Mouse (Mus musculus) hindbrain, embryonic 16.5 days (tissue): ENCODE measurements around the gene Zc3h12b. TPM values are rescaled to one million over a fixed set of nuclear protein-coding genes. Genes with fewer than 3 reads are reported as not detected.
"Not testable (repeated sequence)": the region's sequence is repeated elsewhere in the genome, so short reads cannot be mapped to it uniquely, and the experiment has no call there.

Source experiments
- ATAC-seq: fragments of 200-750 bp; cut with Nextera tagmentation; 2 replicates; pipeline ENCODE4 v1.8.0; 2017; ENCODE audit warnings: moderate TSS enrichment, moderate library complexity
- H3K27ac ChIP-seq: fragments of 300-500 bp; sonication (generic); 2 replicates; pipeline ENCODE4 v1.5.1; 2014; ENCODE audit warnings: low read depth, mild to moderate bottlenecking, control low read depth, low read length, moderate library complexity
- H3K27me3 ChIP-seq: fragments of 300-500 bp; sonication (generic); replicated peaks from 2 replicates; pipeline ENCODE4 v1.6.1; 2014; ENCODE audit warnings: low read length; ENCODE audit not compliant: control insufficient read depth, insufficient read depth
- H3K36me3 ChIP-seq: fragments of 300-500 bp; sonication (generic); 2 replicates; pipeline ENCODE4 v1.6.1; 2014; ENCODE audit warnings: mild to moderate bottlenecking, low read length, moderate library complexity, mixed read lengths; ENCODE audit not compliant: control insufficient read depth, insufficient read depth
- H3K4me1 ChIP-seq: fragments of 300-500 bp; sonication (generic); 2 replicates; pipeline ENCODE4 v1.6.1; 2014; ENCODE audit warnings: low read depth, low read length; ENCODE audit not compliant: control insufficient read depth, insufficient read depth
- H3K4me2 ChIP-seq: fragments of 300-500 bp; sonication (generic); 2 replicates; pipeline ENCODE4 v1.6.1; 2014; ENCODE audit warnings: mild to moderate bottlenecking, low read length, control low read depth, moderate library complexity
- H3K4me3 ChIP-seq: fragments of 300-500 bp; sonication (generic); 2 replicates; pipeline ENCODE4 v1.5.1; 2014; ENCODE audit warnings: mild to moderate bottlenecking, low read length, control low read depth, moderate library complexity
- H3K9ac ChIP-seq: fragments of 300-500 bp; sonication (generic); 2 replicates; pipeline ENCODE4 v1.6.1; 2014; ENCODE audit warnings: low read depth, mild to moderate bottlenecking, control low read depth, low read length, moderate library complexity
- H3K9me3 ChIP-seq: fragments of 300-500 bp; sonication (generic); 2 replicates; pipeline ENCODE4 v1.6.1; 2014; ENCODE audit warnings: mild to moderate bottlenecking, low read length, moderate library complexity; ENCODE audit not compliant: control insufficient read depth
- WGBS: fragments of 180-500 bp; shearing (Covaris S2); extraction: QIAGEN DNeasy Blood & Tissue Kit; methylation state at CpG from one replicate; pipeline ENCODE4 v1.1.7; 2014; 5-methylcytosine and 5-hydroxymethylcytosine counted together
- polyA plus RNA-seq: library from polyadenylated mRNA; unstranded; fragments of >200 nt; fragmentation: Nextera tagmentation; extraction: Ambion mirVana; gene quantifications from 2 replicates; pipeline ENCODE4 v1.2.1, GENCODE M21; 2015

Gene Zc3h12b
- polyA plus RNA-seq, 1 experiment from 2014 or later, result 3.7 TPM

- ATAC-seq, result no peak
- Histone ChIP-seq H3K27ac (no peak overlapping the region), H3K9me3 (no peaks in the 10 kb centered on the region), H3K36me3 (no peaks in the 10 kb centered on the region; the same call in 1 of the 2 replicates), H3K27me3 (no peaks in the 10 kb centered on the region), H3K4me1 (no peaks in the 10 kb centered on the region), H3K4me3 (no peak overlapping the region), H3K4me2 (no peak overlapping the region), H3K9ac (no peak overlapping the region)
- WGBS, result 96% methylated on average over 2 of the region's 2 CpGs
Observed at GRCm38 (mm10) chrX:95935481-95935880, 224.0 kb downstream of the Zc3h12b start.

- H3K9me3 ChIP-seq, result no peaks in the 10 kb centered on the region
- H3K36me3 ChIP-seq, result peaks cover 13% of the 10 kb centered on the region; the same call in 1 of the 2 replicates
- H3K27me3 ChIP-seq, result no peaks in the 10 kb centered on the region
Observed at GRCm38 (mm10) chrX:95945496-95945895, 234.0 kb downstream of the Zc3h12b start.

GRCm38 (mm10) chrX:95948135-95948534, 236.7 kb downstream of the Zc3h12b start:
- H3K9ac ChIP-seq, result no peak overlapping the region
- ATAC-seq, result no peak
- peaks cover 13% of the 10 kb centered on the region; the same call in 1 of the 2 replicates for H3K36me3 ChIP-seq
- no peaks in the 10 kb centered on the region for H3K9me3 ChIP-seq
- no peak overlapping the region for H3K4me2 ChIP-seq
- no peak overlapping the region for H3K27ac ChIP-seq
- no peak overlapping the region for H3K4me3 ChIP-seq
- no peaks in the 10 kb centered on the region for H3K27me3 ChIP-seq
- H3K4me1 ChIP-seq, result no peaks in the 10 kb centered on the region
- 86% methylated on average over 4 of the region's 4 CpGs for WGBS

More at GRCm38 (mm10) chrX:95945496-95945895, 234.0 kb downstream of the Zc3h12b start:
- WGBS, result 90% methylated on average over 2 of the region's 2 CpGs
- Histone ChIP-seq H3K27ac (no peak overlapping the region), H3K4me3 (no peak overlapping the region), H3K4me2 (no peak overlapping the region), H3K9ac (no peak overlapping the region), H3K4me1 (no peaks in the 10 kb centered on the region)
- ATAC-seq, result no peak

GRCm38 (mm10) chrX:95950776-95951175, 239.3 kb downstream of the Zc3h12b start:
- H3K27me3 ChIP-seq, result no peaks in the 10 kb centered on the region
- 57% methylated on average over 3 of the region's 3 CpGs for WGBS

GRCm38 (mm10) chrX:95956497-95957293, 245.2 kb downstream of the Zc3h12b start, which contains the start of gene Las1l:
TSS of gene Las1l (minus strand) at chrX:95956962.
- no peaks in the 10 kb centered on the region for H3K36me3 ChIP-seq
- H3K9me3 ChIP-seq, result no peaks in the 10 kb centered on the region
- no peaks in the 10 kb centered on the region for H3K27me3 ChIP-seq
- peaks cover 5% of the 10 kb centered on the region for H3K4me1 ChIP-seq
- H3K9ac ChIP-seq, result peak within 1 kb of the TSS; percentile 58
- 23% methylated on average over 42 of the region's 42 CpGs for WGBS
- H3K27ac ChIP-seq, result peak within 1 kb of the TSS; percentile 39
- H3K4me3 ChIP-seq, result peak within 1 kb of the TSS; percentile 56
- peak within 1 kb of the TSS; percentile 67 for H3K4me2 ChIP-seq
- peak; percentile 100 for ATAC-seq

More at GRCm38 (mm10) chrX:95950776-95951175, 239.3 kb downstream of the Zc3h12b start:
- Histone ChIP-seq H3K4me3 (no peak overlapping the region), H3K9ac (no peak overlapping the region), H3K36me3 (peaks cover 9% of the 10 kb centered on the region; the same call in 1 of the 2 replicates), H3K4me2 (no peak overlapping the region), H3K27ac (no peak overlapping the region), H3K4me1 (peaks cover 3% of the 10 kb centered on the region), H3K9me3 (no peaks in the 10 kb centered on the region)
- ATAC-seq, result 0 out of 2 replicates have a peak, but pooled peaks have one; percentile 27

GRCm38 (mm10) chrX:95957461-95957860, 246.0 kb downstream of the Zc3h12b start:
- peak; percentile 12 for ATAC-seq
- H3K9ac ChIP-seq, H3K27me3 ChIP-seq, H3K9me3 ChIP-seq, H3K36me3 ChIP-seq, H3K4me1 ChIP-seq: not testable (repeated sequence)
- Histone ChIP-seq H3K4me2 (peak overlapping the region; percentile 54), H3K27ac (peak overlapping the region; percentile 39; the same call in 1 of the 2 replicates), H3K4me3 (peak overlapping the region; percentile 28)
- 29% methylated on average over 11 of the region's 11 CpGs for WGBS

GRCm38 (mm10) chrX:95963366-95963765, 251.9 kb downstream of the Zc3h12b start:
- Histone ChIP-seq H3K9ac (no peak overlapping the region), H3K4me1 (no peaks in the 10 kb centered on the region), H3K4me3 (no peak overlapping the region), H3K27ac (no peak overlapping the region), H3K27me3 (no peaks in the 10 kb centered on the region), H3K9me3 (no peaks in the 10 kb centered on the region), H3K36me3 (no peaks in the 10 kb centered on the region), H3K4me2 (no peak overlapping the region)
- WGBS, result 80% methylated on average over 2 of the region's 2 CpGs
- no peak for ATAC-seq

- H3K4me1 ChIP-seq, result no peaks in the 10 kb centered on the region
- 86% methylated on average over 6 of the region's 6 CpGs for WGBS
- no peak overlapping the region for H3K27ac ChIP-seq
- H3K9me3 ChIP-seq, result no peaks in the 10 kb centered on the region
- H3K4me3 ChIP-seq, result no peak overlapping the region
- no peak for ATAC-seq
- H3K4me2 ChIP-seq, result no peak overlapping the region
- no peaks in the 10 kb centered on the region for H3K27me3 ChIP-seq
- H3K36me3 ChIP-seq, result no peaks in the 10 kb centered on the region
- no peak overlapping the region for H3K9ac ChIP-seq
Observed at GRCm38 (mm10) chrX:95965036-95965435, 253.6 kb downstream of the Zc3h12b start.

GRCm38 (mm10) chrX:95967847-95968593, 256.5 kb downstream of the Zc3h12b start:
- Histone ChIP-seq H3K27me3 (no peaks in the 10 kb centered on the region), H3K4me3 (peak overlapping the region; percentile 38), H3K4me2 (peak overlapping the region; percentile 56), H3K36me3 (no peaks in the 10 kb centered on the region), H3K9me3 (no peaks in the 10 kb centered on the region), H3K9ac (peak overlapping the region; percentile 55), H3K4me1 (no peaks in the 10 kb centered on the region), H3K27ac (peak overlapping the region; percentile 53)
- WGBS, result 25% methylated on average over 28 of the region's 28 CpGs
- peak; percentile 89 for ATAC-seq
